Mouse (Mus musculus) bone marrow, adult 2 months (tissue): ENCODE data around the gene Tbc1d5.

Experiments
- CTCF ChIP-seq: fragments of 200-500 bp; IDR thresholded peaks from 2 replicates; pipeline ENCODE4 v1.5.1; 2011; ENCODE audit warnings: low read length, control low read depth; ENCODE audit not compliant: control insufficient read depth, insufficient read depth
- POLR2A ChIP-seq: fragments of 200-500 bp; IDR thresholded peaks from 2 replicates; pipeline ENCODE4 v1.6.1; 2011; ENCODE audit warnings: low read depth, mild to moderate bottlenecking, control low read depth, low read length, borderline replicate concordance; ENCODE audit not compliant: control insufficient read depth

- TF ChIP-seq CTCF (no peak), POLR2A (no peak)
Measured at GRCm38 (mm10) chr17:50966147-50966546, 213.0 kb downstream of the Tbc1d5 start.
